Mouse (Mus musculus): ENCODE measurements around the gene Chst11.
"Not testable (repeated sequence)": the region's sequence is repeated elsewhere in the genome, so short reads cannot be mapped to it uniquely, and the experiment has no call there.

Gene Chst11

GRCm38 (mm10) chr10:83111046-83111445 lies 125.7 kb downstream of the Chst11 start:
- no peak for DNase-seq (ENCODE audit: low spot score)

- DNase-seq (ENCODE audit: low spot score) = no peak
Measured at GRCm38 (mm10) chr10:83112345-83112744, 127.0 kb downstream of the Chst11 start.

GRCm38 (mm10) chr10:83114564-83114963 lies 129.3 kb downstream of the Chst11 start:
- DNase-seq (ENCODE audit: low spot score) = no peak

GRCm38 (mm10) chr10:83116889-83117288 lies 131.6 kb downstream of the Chst11 start:
- DNase-seq (ENCODE audit: low spot score) = no peak

GRCm38 (mm10) chr10:83117851-83118250 lies 132.6 kb downstream of the Chst11 start:
- no peak for DNase-seq (ENCODE audit: low spot score)

GRCm38 (mm10) chr10:83118613-83119012 lies 133.3 kb downstream of the Chst11 start:
- DNase-seq (ENCODE audit: low spot score) = no peak

GRCm38 (mm10) chr10:83119016-83119415 lies 133.7 kb downstream of the Chst11 start:
- no peak for DNase-seq (ENCODE audit: low spot score)

GRCm38 (mm10) chr10:83119461-83119860 lies 134.2 kb downstream of the Chst11 start:
- DNase-seq (ENCODE audit: low spot score) = not testable (repeated sequence)

- no peak for DNase-seq (ENCODE audit: low spot score)
Measured at GRCm38 (mm10) chr10:83119909-83120308, 134.6 kb downstream of the Chst11 start.

- DNase-seq (ENCODE audit: low spot score) = no peak
Measured at GRCm38 (mm10) chr10:83120938-83121337, 135.6 kb downstream of the Chst11 start.

GRCm38 (mm10) chr10:83124560-83124959 lies 139.3 kb downstream of the Chst11 start:
- no peak for DNase-seq (ENCODE audit: low spot score)

GRCm38 (mm10) chr10:83126447-83126846 lies 141.1 kb downstream of the Chst11 start:
- DNase-seq (ENCODE audit: low spot score) = no peak

- DNase-seq (ENCODE audit: low spot score) = no peak
Measured at GRCm38 (mm10) chr10:83128435-83128834, 143.1 kb downstream of the Chst11 start.

- no peak for DNase-seq (ENCODE audit: low spot score)
Measured at GRCm38 (mm10) chr10:83129624-83130218, 144.4 kb downstream of the Chst11 start.

- DNase-seq (ENCODE audit: low spot score) = no peak
Measured at GRCm38 (mm10) chr10:83130611-83131010, 145.3 kb downstream of the Chst11 start.

GRCm38 (mm10) chr10:83131884-83132283 lies 146.6 kb downstream of the Chst11 start:
- no peak for DNase-seq (ENCODE audit: low spot score)

- no peak for DNase-seq (ENCODE audit: low spot score)
Measured at GRCm38 (mm10) chr10:83133866-83134570, 148.7 kb downstream of the Chst11 start.

- no peak for DNase-seq (ENCODE audit: low spot score)
Measured at GRCm38 (mm10) chr10:83134896-83135295, 149.6 kb downstream of the Chst11 start.

- DNase-seq (ENCODE audit: low spot score) = no peak
Measured at GRCm38 (mm10) chr10:83135963-83136362, 150.7 kb downstream of the Chst11 start.

- no peak for DNase-seq (ENCODE audit: low spot score)
Measured at GRCm38 (mm10) chr10:83137103-83137502, 151.8 kb downstream of the Chst11 start.

- no peak for DNase-seq (ENCODE audit: low spot score)
Measured at GRCm38 (mm10) chr10:83139276-83139675, 154.0 kb downstream of the Chst11 start.

GRCm38 (mm10) chr10:83140258-83140936 lies 155.1 kb downstream of the Chst11 start:
- DNase-seq (ENCODE audit: low spot score) = no peak

- no peak for DNase-seq (ENCODE audit: low spot score)
Measured at GRCm38 (mm10) chr10:83141434-83141833, 156.1 kb downstream of the Chst11 start.
